Mouse (Mus musculus): ENCODE data around the gene Nrp2. TPM values are rescaled to one million over a fixed set of nuclear protein-coding genes. Genes with fewer than 3 reads are reported as not detected.

Gene Nrp2
- polyA plus RNA-seq, 1 experiment from 2014 or later: 6.1 TPM

GRCm38 (mm10) chr1:62773105-62773920, 70.2 kb downstream of the Nrp2 start:
- Histone ChIP-seq H3K27me3 (ENCODE audit: control insufficient read depth, insufficient read depth, low read length) (no peaks in the 10 kb centered on the region), H3K27ac (replicated peaks in 1 of 2; ENCODE audit: control insufficient read depth in 1 of 2, insufficient read depth in 1 of 2, low read depth in 2 of 2, low read length in 2 of 2) (no peak overlapping the region), H3K4me1 (ENCODE audit: control insufficient read depth in 2 of 2, insufficient read depth in 2 of 2, low read length in 2 of 2) (peaks cover 34 to 36% of the 10 kb centered on the region in 2 experiments), H3K36me3 (ENCODE audit: control insufficient read depth, insufficient read depth, low read length) (0 out of 2 replicates have a peak, but pooled peaks cover 2% of the 10 kb centered on the region), H3K9me3 (ENCODE audit: control insufficient read depth, low read length) (no peaks in the 10 kb centered on the region), H3K9ac (ENCODE audit: low read length) (no peak overlapping the region), H3K4me2 (ENCODE audit: low read length) (no peak overlapping the region), H3K4me3 (ENCODE audit: control insufficient read depth in 1 of 2, insufficient read depth in 1 of 2, low read depth in 1 of 2, low read length in 2 of 2) (no peak overlapping the region)
- ATAC-seq (ENCODE audit: insufficient number of reproducible peaks, insufficient read depth, low FRiP score, low read depth): no peak
- 68% methylated on average over 10 of the region's 10 CpGs for WGBS

GRCm38 (mm10) chr1:62773921-62774191, 70.8 kb downstream of the Nrp2 start:
- H3K27ac ChIP-seq (replicated peaks in 1 of 2; ENCODE audit: control insufficient read depth in 1 of 2, insufficient read depth in 1 of 2, low read depth in 2 of 2, low read length in 2 of 2): no peak overlapping the region
- peaks cover 36 to 38% of the 10 kb centered on the region in 2 experiments for H3K4me1 ChIP-seq (ENCODE audit: control insufficient read depth in 2 of 2, insufficient read depth in 2 of 2, low read length in 2 of 2)
- H3K9me3 ChIP-seq (ENCODE audit: control insufficient read depth, low read length): no peaks in the 10 kb centered on the region
- H3K27me3 ChIP-seq (ENCODE audit: control insufficient read depth, insufficient read depth, low read length): no peaks in the 10 kb centered on the region
- WGBS: 68% methylated on average over 3 of the region's 3 CpGs
- 0 out of 2 replicates have a peak, but pooled peaks cover 2% of the 10 kb centered on the region for H3K36me3 ChIP-seq (ENCODE audit: control insufficient read depth, insufficient read depth, low read length)
- no peak overlapping the region for H3K4me2 ChIP-seq (ENCODE audit: low read length)
- no peak for ATAC-seq (ENCODE audit: insufficient number of reproducible peaks, insufficient read depth, low FRiP score, low read depth)
- no peak overlapping the region for H3K9ac ChIP-seq (ENCODE audit: low read length)
- H3K4me3 ChIP-seq (ENCODE audit: control insufficient read depth in 1 of 2, insufficient read depth in 1 of 2, low read depth in 1 of 2, low read length in 2 of 2): no peak overlapping the region

GRCm38 (mm10) chr1:62774288-62775218, 71.5 kb downstream of the Nrp2 start:
- no peaks in the 10 kb centered on the region for H3K27me3 ChIP-seq (ENCODE audit: control insufficient read depth, insufficient read depth, low read length)
- H3K9ac ChIP-seq (ENCODE audit: low read length): no peak overlapping the region
- 0 out of 2 replicates have a peak, but pooled peaks cover 2% of the 10 kb centered on the region for H3K36me3 ChIP-seq (ENCODE audit: control insufficient read depth, insufficient read depth, low read length)
- peaks cover 39% of the 10 kb centered on the region in 2 experiments for H3K4me1 ChIP-seq (ENCODE audit: control insufficient read depth in 2 of 2, insufficient read depth in 2 of 2, low read length in 2 of 2)
- no peaks in the 10 kb centered on the region for H3K9me3 ChIP-seq (ENCODE audit: control insufficient read depth, low read length)
- H3K4me2 ChIP-seq (ENCODE audit: low read length): no peak overlapping the region
- peak overlapping the region in 1 of 2 experiments; percentile 24; a peak in 1 of 4 replicates for H3K27ac ChIP-seq (replicated peaks in 1 of 2; ENCODE audit: control insufficient read depth in 1 of 2, insufficient read depth in 1 of 2, low read depth in 2 of 2, low read length in 2 of 2)
- 66% methylated on average over 11 of the region's 11 CpGs for WGBS
- ATAC-seq (ENCODE audit: insufficient number of reproducible peaks, insufficient read depth, low FRiP score, low read depth): no peak
- H3K4me3 ChIP-seq (ENCODE audit: control insufficient read depth in 1 of 2, insufficient read depth in 1 of 2, low read depth in 1 of 2, low read length in 2 of 2): no peak overlapping the region

GRCm38 (mm10) chr1:62777320-62778235, 74.5 kb downstream of the Nrp2 start:
- Histone ChIP-seq H3K27me3 (ENCODE audit: control insufficient read depth, insufficient read depth, low read length) (no peaks in the 10 kb centered on the region), H3K4me3 (ENCODE audit: control insufficient read depth in 1 of 2, insufficient read depth in 1 of 2, low read depth in 1 of 2, low read length in 2 of 2) (no peak overlapping the region), H3K4me1 (ENCODE audit: control insufficient read depth in 2 of 2, insufficient read depth in 2 of 2, low read length in 2 of 2) (peaks cover 46 to 58% of the 10 kb centered on the region in 2 experiments), H3K4me2 (ENCODE audit: low read length) (peak overlapping the region; percentile 32), H3K9me3 (ENCODE audit: control insufficient read depth, low read length) (no peaks in the 10 kb centered on the region), H3K9ac (ENCODE audit: low read length) (no peak overlapping the region; the same call in 1 of the 2 replicates), H3K36me3 (ENCODE audit: control insufficient read depth, insufficient read depth, low read length) (0 out of 2 replicates have a peak, but pooled peaks cover 2% of the 10 kb centered on the region), H3K27ac (replicated peaks in 1 of 2; ENCODE audit: control insufficient read depth in 1 of 2, insufficient read depth in 1 of 2, low read depth in 2 of 2, low read length in 2 of 2) (peak overlapping the region; percentile 6 to 45)
- 36% methylated on average over 17 of the region's 17 CpGs for WGBS
- ATAC-seq (ENCODE audit: insufficient number of reproducible peaks, insufficient read depth, low FRiP score, low read depth): no peak

- no peaks in the 10 kb centered on the region for H3K36me3 ChIP-seq (ENCODE audit: control insufficient read depth, insufficient read depth, low read length)
- H3K9ac ChIP-seq (ENCODE audit: low read length): no peak overlapping the region
- no peak overlapping the region for H3K27ac ChIP-seq (replicated peaks in 1 of 2; ENCODE audit: control insufficient read depth in 1 of 2, insufficient read depth in 1 of 2, low read depth in 2 of 2, low read length in 2 of 2)
- H3K4me3 ChIP-seq (ENCODE audit: control insufficient read depth in 1 of 2, insufficient read depth in 1 of 2, low read depth in 1 of 2, low read length in 2 of 2): no peak overlapping the region
- H3K27me3 ChIP-seq (ENCODE audit: control insufficient read depth, insufficient read depth, low read length): no peaks in the 10 kb centered on the region
- no peaks in the 10 kb centered on the region for H3K9me3 ChIP-seq (ENCODE audit: control insufficient read depth, low read length)
- 53% methylated on average over 4 of the region's 4 CpGs for WGBS
- no peak overlapping the region for H3K4me2 ChIP-seq (ENCODE audit: low read length)
- no peak for ATAC-seq (ENCODE audit: insufficient number of reproducible peaks, insufficient read depth, low FRiP score, low read depth)
- H3K4me1 ChIP-seq (ENCODE audit: control insufficient read depth in 2 of 2, insufficient read depth in 2 of 2, low read length in 2 of 2): peaks cover 46 to 55% of the 10 kb centered on the region in 2 experiments
Observed at GRCm38 (mm10) chr1:62778910-62779309, 75.8 kb downstream of the Nrp2 start.

GRCm38 (mm10) chr1:62780068-62780761, 77.1 kb downstream of the Nrp2 start:
- Histone ChIP-seq H3K36me3 (ENCODE audit: control insufficient read depth, insufficient read depth, low read length) (no peaks in the 10 kb centered on the region), H3K4me3 (ENCODE audit: control insufficient read depth in 1 of 2, insufficient read depth in 1 of 2, low read depth in 1 of 2, low read length in 2 of 2) (no peak overlapping the region), H3K4me2 (ENCODE audit: low read length) (peak overlapping the region; percentile 1; the same call in 1 of the 2 replicates), H3K9ac (ENCODE audit: low read length) (peak overlapping the region; percentile 44; the same call in 1 of the 2 replicates), H3K4me1 (ENCODE audit: control insufficient read depth in 2 of 2, insufficient read depth in 2 of 2, low read length in 2 of 2) (peaks cover 37 to 47% of the 10 kb centered on the region in 2 experiments), H3K27ac (replicated peaks in 1 of 2; ENCODE audit: control insufficient read depth in 1 of 2, insufficient read depth in 1 of 2, low read depth in 2 of 2, low read length in 2 of 2) (peak overlapping the region; percentile 10 to 45; a peak in 2 of 4 replicates), H3K27me3 (ENCODE audit: control insufficient read depth, insufficient read depth, low read length) (no peaks in the 10 kb centered on the region), H3K9me3 (ENCODE audit: control insufficient read depth, low read length) (no peaks in the 10 kb centered on the region)
- WGBS: 27% methylated on average over 15 of the region's 15 CpGs
- no peak for ATAC-seq (ENCODE audit: insufficient number of reproducible peaks, insufficient read depth, low FRiP score, low read depth)
